Mouse (Mus musculus) hindlimb bud, embryonic 11.5 days (tissue): ENCODE results near the gene Adamts2.

Experiments used
- DNase-seq: peaks from one replicate; pipeline ENCODE4 v3.0.0-alpha.2; 2012; ENCODE audit warnings: low read depth, low spot score; ENCODE audit errors: extremely low spot score

The Adamts2 gene

GRCm38 (mm10) chr11:50670881-50671280 lies 69.0 kb downstream of the Adamts2 start:
- no peak for DNase-seq

- no peak for DNase-seq
Measured at GRCm38 (mm10) chr11:50671376-50671775, 69.5 kb downstream of the Adamts2 start.

- DNase-seq: no peak
Measured at GRCm38 (mm10) chr11:50671820-50672310, 70.0 kb downstream of the Adamts2 start.

GRCm38 (mm10) chr11:50672866-50673265 lies 71.0 kb downstream of the Adamts2 start:
- no peak for DNase-seq

GRCm38 (mm10) chr11:50673525-50674250 lies 71.8 kb downstream of the Adamts2 start:
- DNase-seq: no peak

GRCm38 (mm10) chr11:50674390-50674789 lies 72.5 kb downstream of the Adamts2 start:
- no peak for DNase-seq

- no peak for DNase-seq
Measured at GRCm38 (mm10) chr11:50678650-50679049, 76.8 kb downstream of the Adamts2 start.

- no peak for DNase-seq
Measured at GRCm38 (mm10) chr11:50681940-50682339, 80.1 kb downstream of the Adamts2 start.

- DNase-seq: no peak
Measured at GRCm38 (mm10) chr11:50683821-50684220, 81.9 kb downstream of the Adamts2 start.

- DNase-seq: no peak
Measured at GRCm38 (mm10) chr11:50688584-50688983, 86.7 kb downstream of the Adamts2 start.

GRCm38 (mm10) chr11:50689672-50690071 lies 87.8 kb downstream of the Adamts2 start:
- no peak for DNase-seq

- DNase-seq: no peak
Measured at GRCm38 (mm10) chr11:50699971-50700370, 98.1 kb downstream of the Adamts2 start.

- no peak for DNase-seq
Measured at GRCm38 (mm10) chr11:50700496-50700895, 98.6 kb downstream of the Adamts2 start.

- DNase-seq: no peak
Measured at GRCm38 (mm10) chr11:50703397-50703796, 101.5 kb downstream of the Adamts2 start.

GRCm38 (mm10) chr11:50704511-50704910 lies 102.6 kb downstream of the Adamts2 start:
- no peak for DNase-seq

- DNase-seq: no peak
Measured at GRCm38 (mm10) chr11:50707259-50707658, 105.4 kb downstream of the Adamts2 start.

- DNase-seq: no peak
Measured at GRCm38 (mm10) chr11:50713610-50714202, 111.8 kb downstream of the Adamts2 start.

GRCm38 (mm10) chr11:50715091-50715490 lies 113.2 kb downstream of the Adamts2 start:
- DNase-seq: no peak

- no peak for DNase-seq
Measured at GRCm38 (mm10) chr11:50717381-50717897, 115.6 kb downstream of the Adamts2 start.

GRCm38 (mm10) chr11:50718862-50719261 lies 117.0 kb downstream of the Adamts2 start:
- DNase-seq: no peak

- DNase-seq: no peak
Measured at GRCm38 (mm10) chr11:50720421-50720820, 118.5 kb downstream of the Adamts2 start.

- no peak for DNase-seq
Measured at GRCm38 (mm10) chr11:50720856-50721550, 119.1 kb downstream of the Adamts2 start.
